Mouse (Mus musculus): Measurements from ENCODE around the gene Man1a2. TPM values are rescaled to one million over a fixed set of nuclear protein-coding genes. Genes with fewer than 3 reads are reported as not detected.

Man1a2 gene
- total RNA-seq, 2 experiments from 2014 or later = 5.6 to 31.8 TPM

- ATAC-seq (replicated peaks; ENCODE audit: low FRiP score, poor library complexity, severe bottlenecking) = no peak
These were observed 112.6 kb downstream of the Man1a2 start for GRCm38 (mm10) chr3:100572571-100573183.

- peak; percentile 74 for ATAC-seq (replicated peaks; ENCODE audit: low FRiP score, poor library complexity, severe bottlenecking)
These were observed 116.6 kb downstream of the Man1a2 start for GRCm38 (mm10) chr3:100568443-100569390.

GRCm38 (mm10) chr3:100563565-100563964, 121.7 kb downstream of the Man1a2 start:
- no peak for ATAC-seq (replicated peaks; ENCODE audit: low FRiP score, poor library complexity, severe bottlenecking)

- no peak for ATAC-seq (replicated peaks; ENCODE audit: low FRiP score, poor library complexity, severe bottlenecking)
These were observed 122.8 kb downstream of the Man1a2 start for GRCm38 (mm10) chr3:100562455-100562854.

- ATAC-seq (replicated peaks; ENCODE audit: low FRiP score, poor library complexity, severe bottlenecking) = no peak
These were observed 123.6 kb downstream of the Man1a2 start for GRCm38 (mm10) chr3:100561561-100562175.

GRCm38 (mm10) chr3:100559431-100559830, 125.9 kb downstream of the Man1a2 start:
- ATAC-seq (replicated peaks; ENCODE audit: low FRiP score, poor library complexity, severe bottlenecking) = no peak

GRCm38 (mm10) chr3:100558211-100558708, 127.0 kb downstream of the Man1a2 start:
- ATAC-seq (replicated peaks; ENCODE audit: low FRiP score, poor library complexity, severe bottlenecking) = no peak

- no peak for ATAC-seq (replicated peaks; ENCODE audit: low FRiP score, poor library complexity, severe bottlenecking)
These were observed 130.5 kb downstream of the Man1a2 start for GRCm38 (mm10) chr3:100554843-100555242.

GRCm38 (mm10) chr3:100552171-100552570, 133.1 kb downstream of the Man1a2 start:
- no peak for ATAC-seq (replicated peaks; ENCODE audit: low FRiP score, poor library complexity, severe bottlenecking)

GRCm38 (mm10) chr3:100547913-100548292, 137.4 kb downstream of the Man1a2 start:
- ATAC-seq (replicated peaks; ENCODE audit: low FRiP score, poor library complexity, severe bottlenecking) = peak; percentile 30

- ATAC-seq (replicated peaks; ENCODE audit: low FRiP score, poor library complexity, severe bottlenecking) = peak; percentile 91
These were observed 138.0 kb downstream of the Man1a2 start for GRCm38 (mm10) chr3:100547162-100547912.

- ATAC-seq (replicated peaks; ENCODE audit: low FRiP score, poor library complexity, severe bottlenecking) = no peak
These were observed 148.6 kb downstream of the Man1a2 start for GRCm38 (mm10) chr3:100536686-100537085.

GRCm38 (mm10) chr3:100535902-100536301, 149.4 kb downstream of the Man1a2 start:
- ATAC-seq (replicated peaks; ENCODE audit: low FRiP score, poor library complexity, severe bottlenecking) = no peak

- no peak for ATAC-seq (replicated peaks; ENCODE audit: low FRiP score, poor library complexity, severe bottlenecking)
These were observed 150.0 kb downstream of the Man1a2 start for GRCm38 (mm10) chr3:100535298-100535697.

GRCm38 (mm10) chr3:100534394-100534793, 150.9 kb downstream of the Man1a2 start:
- ATAC-seq (replicated peaks; ENCODE audit: low FRiP score, poor library complexity, severe bottlenecking) = no peak

- ATAC-seq (replicated peaks; ENCODE audit: low FRiP score, poor library complexity, severe bottlenecking) = peak; percentile 57; the same call in 1 of the 2 replicates
These were observed 151.9 kb downstream of the Man1a2 start for GRCm38 (mm10) chr3:100533429-100533828.

GRCm38 (mm10) chr3:100530919-100531318, 154.4 kb downstream of the Man1a2 start:
- ATAC-seq (replicated peaks; ENCODE audit: low FRiP score, poor library complexity, severe bottlenecking) = no peak

- ATAC-seq (replicated peaks; ENCODE audit: low FRiP score, poor library complexity, severe bottlenecking) = no peak
These were observed 155.0 kb downstream of the Man1a2 start for GRCm38 (mm10) chr3:100530244-100530788.

- no peak for ATAC-seq (replicated peaks; ENCODE audit: low FRiP score, poor library complexity, severe bottlenecking)
These were observed 162.6 kb downstream of the Man1a2 start for GRCm38 (mm10) chr3:100522671-100523070.
